Mouse (Mus musculus) megakaryocyte progenitor cell, adult 5-6 weeks (primary cell): ENCODE data around the gene Syt6. TPM values are rescaled to one million over a fixed set of nuclear protein-coding genes. Genes with fewer than 3 reads are reported as not detected.

ENCODE experiments used
- ATAC-seq: replicated peaks from 2 replicates; pipeline ENCODE4 v1.8.0; 2016; ENCODE audit warnings: mild to moderate bottlenecking, moderate TSS enrichment, inconsistent platforms; ENCODE audit not compliant: poor library complexity
- total RNA-seq, 2 experiments: library from RNA; stranded (forward) in 1 of 2; stranded (reverse) in 1 of 2; fragments of 157-497, 149-512 nt in 1 of 2; fragments of 200-1000 nt in 1 of 2; gene quantifications; 2 replicates each; pipeline versions ENCODE4 v1.2.3 to v1.2.4; 2015 to 2017

Gene Syt6
- total RNA-seq (2015) (not detected in 2 replicates), total RNA-seq (2017) (0.17 and 0.21 TPM in 2 replicates)

DNA sequence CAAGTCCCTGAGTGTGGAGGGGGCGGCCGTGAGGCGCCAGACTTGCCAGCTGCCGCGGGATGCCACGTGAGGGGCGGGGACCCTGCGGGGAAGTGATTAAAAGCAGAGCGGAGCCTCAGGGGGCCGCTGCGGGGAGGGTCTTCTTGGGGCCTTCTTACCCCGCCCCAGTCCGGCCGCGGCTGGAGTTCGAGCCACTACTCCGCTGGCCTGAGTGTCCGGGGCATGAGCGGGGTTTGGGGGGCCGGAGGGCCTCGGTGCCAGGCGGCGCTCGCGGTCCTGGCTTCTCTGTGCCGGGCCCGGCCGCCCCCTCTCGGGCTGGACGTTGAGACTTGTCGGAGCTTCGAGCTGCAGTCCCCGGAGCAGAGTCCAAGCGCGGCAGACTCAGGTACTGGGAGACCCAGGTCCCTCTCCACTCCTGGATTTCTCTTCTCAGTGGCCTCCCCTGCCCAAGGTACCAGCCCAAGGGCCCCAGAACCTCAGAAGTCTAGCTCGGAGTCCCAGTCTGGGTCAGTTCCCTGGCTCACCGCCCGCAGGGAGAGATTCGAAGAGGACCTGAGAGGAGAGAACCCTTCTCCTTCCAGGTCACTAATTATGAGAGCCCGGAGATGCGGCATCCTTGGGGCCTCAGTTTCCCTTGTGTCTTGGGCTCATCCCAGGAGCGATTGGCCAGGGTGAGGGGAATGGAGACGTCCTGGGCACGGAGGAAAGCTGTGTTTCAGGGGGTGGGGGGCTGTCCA, at the start of gene Syt6:
Gene Syt6 (plus strand): TSS at position 76 of the 737 bp plus-strand sequence.
- no peak for ATAC-seq

GRCm38 (mm10) chr3:103526201-103526704, 48.8 kb upstream of the Syt6 start:
- no peak for ATAC-seq

GRCm38 (mm10) chr3:103526864-103527263, 48.2 kb upstream of the Syt6 start:
- ATAC-seq = no peak

DNA sequence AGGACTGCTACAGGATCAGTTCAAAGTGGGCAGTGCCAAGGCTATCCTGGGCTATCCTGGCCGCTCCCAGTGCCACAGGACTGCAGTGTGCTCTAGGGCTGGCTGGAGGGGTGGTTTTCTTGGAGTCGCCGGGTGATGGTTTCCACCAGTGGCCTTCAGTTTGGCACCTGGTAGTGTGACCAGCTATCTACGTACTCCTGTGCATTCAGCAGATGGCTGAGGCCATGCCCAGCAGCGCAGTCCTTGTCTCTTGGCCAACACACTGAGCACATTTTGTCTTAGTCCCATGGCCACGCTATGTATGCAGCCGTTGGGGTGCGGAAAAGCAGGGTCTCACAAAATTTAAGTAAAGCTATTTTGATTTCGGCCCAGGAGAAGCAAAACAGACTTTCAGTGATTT, 41.0 kb upstream of the Syt6 start:
- no peak for ATAC-seq

DNA sequence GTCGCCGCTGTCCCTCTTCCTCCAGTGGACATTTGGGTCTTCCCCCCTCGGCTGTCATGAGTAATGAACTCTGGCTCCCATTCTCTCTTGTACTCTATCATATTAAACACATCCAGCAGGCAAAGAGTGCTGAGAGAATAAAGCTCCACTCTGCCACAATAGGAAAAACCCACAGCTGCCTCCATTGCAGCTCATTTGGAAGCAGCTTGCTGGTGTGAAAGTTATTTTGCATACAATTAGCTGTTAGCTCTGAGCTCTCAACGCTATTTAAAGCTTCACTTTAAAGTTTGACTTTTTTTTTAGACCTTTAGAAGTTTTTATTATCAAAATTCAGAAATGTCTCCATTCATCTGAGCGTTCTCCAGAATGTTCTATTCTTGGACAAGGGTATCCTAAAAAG, 39.8 kb upstream of the Syt6 start:
- no peak for ATAC-seq

DNA sequence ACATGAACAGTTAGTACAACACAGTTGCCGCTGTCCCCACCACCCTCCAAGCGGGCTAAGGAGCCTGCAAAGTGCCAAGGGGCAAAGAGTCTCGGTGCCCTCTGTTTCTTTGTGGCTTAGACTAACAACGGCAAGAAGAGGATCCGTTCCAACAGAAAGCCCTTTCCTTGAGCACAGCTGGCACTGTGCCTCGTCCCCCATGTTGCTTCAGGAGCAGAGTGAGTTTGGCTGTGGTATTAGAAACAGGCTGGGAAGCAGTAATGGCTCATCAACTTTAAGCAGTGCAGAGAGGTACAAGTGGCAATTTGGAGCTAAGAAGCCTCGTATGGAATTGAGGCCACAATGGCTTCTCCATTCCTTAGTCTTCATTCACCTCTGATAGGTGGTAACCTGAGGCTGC, 35.9 kb upstream of the Syt6 start:
- ATAC-seq = no peak

GRCm38 (mm10) chr3:103546166-103546565, 28.9 kb upstream of the Syt6 start:
- ATAC-seq = no peak

- no peak for ATAC-seq
These were observed 28.4 kb upstream of the Syt6 start for GRCm38 (mm10) chr3:103546626-103547025.

DNA sequence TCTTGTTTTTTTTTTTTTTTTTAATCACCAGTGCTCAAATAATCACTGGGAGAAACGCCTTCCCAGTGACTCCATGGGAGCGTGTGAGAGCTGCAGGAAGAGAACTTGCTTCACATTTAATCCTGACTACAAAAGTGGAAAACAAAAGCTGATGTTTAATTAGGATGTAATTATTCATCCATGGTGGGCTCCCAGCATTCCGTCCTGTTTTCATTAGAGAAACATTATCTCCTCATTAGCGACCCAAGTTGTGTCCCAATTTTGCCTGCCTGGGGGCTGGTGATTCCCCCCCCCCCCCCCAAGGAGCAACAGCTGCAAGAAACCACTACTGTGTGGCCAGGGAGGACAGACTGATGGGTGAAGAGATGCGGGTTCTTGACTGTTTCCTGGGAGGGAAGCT, 24.8 kb upstream of the Syt6 start:
- ATAC-seq = no peak

DNA sequence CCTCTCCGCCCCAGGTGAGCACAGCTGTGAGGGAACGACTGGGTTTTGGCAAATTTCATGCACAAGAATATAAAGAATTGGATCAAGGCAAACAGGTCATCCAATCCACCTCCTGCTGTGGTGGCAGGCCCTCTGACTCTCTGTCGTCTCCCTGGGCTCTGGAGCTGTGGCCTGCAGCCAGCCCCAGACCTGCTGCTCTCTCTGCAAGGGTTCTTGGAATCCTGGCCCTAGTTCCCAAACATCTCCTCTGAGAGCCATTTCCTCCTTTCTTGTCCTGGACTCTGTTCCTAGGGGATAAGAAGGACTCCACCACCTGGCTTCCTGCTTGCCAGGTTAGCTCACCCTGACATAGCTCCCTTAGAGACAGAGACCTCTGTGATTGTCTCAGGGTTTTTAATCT, 7.8 kb upstream of the Syt6 start:
- ATAC-seq = no peak

- no peak for ATAC-seq
These were observed 2.5 kb upstream of the Syt6 start for GRCm38 (mm10) chr3:103572526-103572925.

GRCm38 (mm10) chr3:103573106-103573790, 1.8 kb upstream of the Syt6 start:
- no peak for ATAC-seq

DNA sequence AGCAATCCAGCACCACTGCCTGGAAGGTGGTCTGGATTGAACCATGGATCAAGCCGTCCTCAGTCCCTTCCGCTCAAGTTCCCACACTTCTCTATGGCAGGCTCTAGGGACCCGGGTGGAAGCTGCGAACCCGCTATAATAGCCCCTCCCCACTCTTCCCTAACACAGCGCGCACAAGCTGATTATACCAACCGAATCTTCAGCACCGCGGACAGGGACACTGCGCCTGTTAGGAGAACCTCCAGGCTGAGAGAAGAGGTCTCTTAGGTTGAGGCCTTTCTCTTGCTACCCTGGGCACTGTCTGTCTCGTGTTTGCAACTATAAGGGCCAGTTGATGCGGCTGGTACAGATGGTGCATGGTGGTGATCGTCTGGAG, 1.3 kb upstream of the Syt6 start:
- peak; percentile 86 for ATAC-seq

DNA sequence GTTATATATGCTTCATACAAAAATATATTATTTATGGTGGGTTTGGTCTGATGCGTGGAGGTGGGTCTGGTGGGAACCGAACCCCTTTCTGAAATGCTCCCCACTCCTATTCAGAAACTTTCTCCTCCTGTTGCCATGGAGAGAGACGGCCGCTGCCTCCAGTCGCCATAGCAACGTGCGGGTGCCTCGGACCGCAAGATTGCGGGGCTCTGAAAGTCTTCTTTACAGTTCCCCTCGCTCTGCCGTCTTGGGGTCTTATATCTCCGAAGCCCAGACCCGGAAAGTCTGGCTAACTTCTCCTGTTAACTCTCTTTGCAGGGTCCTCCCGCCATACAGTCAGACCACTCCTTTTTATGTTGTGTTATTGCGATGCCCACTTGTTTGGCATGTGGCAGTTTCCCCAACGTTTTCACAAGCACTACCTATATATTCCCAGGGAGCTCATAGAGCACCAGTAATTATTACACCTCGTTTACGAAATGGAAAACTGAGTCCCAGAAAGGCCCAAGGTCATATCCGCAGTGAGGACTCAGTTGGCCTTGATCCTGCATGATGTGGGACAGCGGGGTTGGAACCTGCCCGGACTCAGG, 370 bp upstream of the Syt6 start:
- ATAC-seq = no peak

DNA sequence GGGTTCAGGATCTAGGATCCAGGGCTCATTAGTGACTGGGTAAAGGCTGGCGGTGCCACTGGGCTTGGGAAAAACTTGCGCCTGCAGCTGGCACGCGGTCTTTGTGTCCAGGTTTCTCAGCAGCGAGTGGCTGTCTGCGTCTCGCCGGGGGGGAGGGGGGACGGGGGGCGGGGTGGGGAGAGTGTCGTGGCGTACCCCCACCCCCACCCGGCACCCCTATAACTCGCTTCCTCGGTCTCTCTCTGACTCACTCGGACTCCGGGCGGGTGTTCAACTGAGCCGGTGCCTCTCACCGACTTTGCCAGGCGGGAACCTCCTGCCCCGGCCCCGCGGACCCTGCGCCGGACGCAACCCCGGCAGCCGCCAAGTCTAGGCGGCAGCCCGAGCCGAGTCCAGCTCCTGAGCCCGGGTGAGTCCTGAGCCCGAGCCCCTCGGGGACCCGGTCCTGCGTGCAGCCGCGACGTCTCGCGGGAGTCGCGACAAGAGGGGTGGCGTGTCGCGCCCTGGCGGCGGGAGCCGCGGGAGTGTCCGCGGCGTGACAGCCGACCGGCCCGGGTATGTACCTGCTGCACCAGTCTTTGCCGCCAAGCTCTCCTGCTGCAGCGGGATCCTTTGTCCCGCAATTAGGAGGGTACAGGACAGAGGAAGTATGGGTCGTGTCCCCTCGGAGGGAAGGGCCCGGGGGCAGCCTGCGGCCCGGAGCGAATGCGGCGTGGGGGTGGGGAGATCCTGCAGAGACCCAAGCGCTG, 1.0 kb downstream of the Syt6 start:
- ATAC-seq = no peak

DNA sequence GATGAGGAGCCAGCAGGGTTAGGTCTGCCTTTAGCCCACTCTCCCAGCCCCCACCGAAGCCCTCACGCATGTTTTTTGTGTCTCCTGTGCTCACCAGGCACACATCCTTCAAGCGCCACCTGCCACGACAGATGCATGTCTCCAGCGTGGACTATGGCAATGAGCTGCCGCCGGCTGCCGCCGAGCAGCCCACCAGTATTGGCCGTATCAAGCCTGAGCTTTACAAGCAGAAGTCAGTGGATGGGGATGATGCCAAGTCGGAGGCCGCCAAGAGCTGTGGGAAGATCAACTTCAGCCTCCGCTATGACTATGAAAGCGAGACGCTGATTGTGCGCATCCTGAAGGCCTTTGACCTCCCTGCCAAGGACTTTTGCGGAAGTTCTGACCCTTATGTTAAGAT, 12.1 kb downstream of the Syt6 start:
- ATAC-seq = no peak

DNA sequence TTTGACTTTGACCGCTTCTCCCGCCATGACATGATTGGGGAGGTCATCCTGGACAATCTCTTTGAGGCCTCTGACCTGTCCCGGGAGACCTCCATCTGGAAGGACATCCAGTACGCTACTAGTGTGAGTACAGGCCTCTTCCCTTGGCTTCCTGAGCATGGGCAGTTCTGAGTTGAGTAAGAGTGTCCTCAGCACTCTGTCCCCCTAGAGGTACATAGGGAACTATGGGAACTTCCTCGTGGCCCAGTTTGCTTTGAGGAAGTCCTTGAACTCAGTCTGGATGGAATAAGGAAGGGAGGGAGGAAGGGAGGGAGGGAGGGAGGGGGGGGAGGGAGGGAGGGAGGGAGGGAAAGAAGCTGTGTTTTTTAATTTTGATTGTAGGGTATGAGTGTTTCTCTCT, 12.6 kb downstream of the Syt6 start:
- ATAC-seq = peak; percentile 73

DNA sequence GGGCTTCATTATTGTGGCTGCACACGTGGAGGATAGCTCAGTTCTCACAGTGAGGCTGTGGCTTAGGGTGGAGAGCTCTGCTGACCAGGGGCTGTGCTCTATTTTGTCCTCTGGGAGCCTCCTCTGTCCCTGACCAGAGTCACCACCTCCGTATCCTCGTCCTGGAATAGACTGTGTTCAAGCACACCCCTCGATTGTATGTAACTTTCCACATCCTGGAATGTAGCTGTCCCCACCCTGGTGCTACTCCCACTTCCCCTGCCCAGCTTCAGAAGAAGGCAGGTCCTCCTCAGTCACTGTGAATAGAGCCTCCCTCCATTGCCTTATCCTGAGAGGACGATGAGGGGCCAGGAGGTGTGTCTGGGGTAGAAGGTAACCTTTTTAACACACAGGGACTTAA, 14.6 kb downstream of the Syt6 start:
- ATAC-seq = no peak

GRCm38 (mm10) chr3:103592636-103593035, 17.6 kb downstream of the Syt6 start:
- no peak for ATAC-seq

GRCm38 (mm10) chr3:103593631-103594030, 18.6 kb downstream of the Syt6 start:
- no peak for ATAC-seq

GRCm38 (mm10) chr3:103595271-103595810, 20.3 kb downstream of the Syt6 start:
- no peak for ATAC-seq
